Mouse (Mus musculus) kidney, embryonic 14.5 days (tissue): ENCODE results near the gene Atp5c1. TPM values are rescaled to one million over a fixed set of nuclear protein-coding genes. Genes with fewer than 3 reads are reported as not detected.

Experiments
- polyA plus RNA-seq: library from polyadenylated mRNA; unstranded; fragments of >200 nt; fragmentation: Nextera tagmentation; extraction: Ambion mirVana; gene quantifications from 2 replicates; pipeline ENCODE4 v1.2.1, GENCODE M21; 2014

Gene Atp5c1
- polyA plus RNA-seq, 1 experiment from 2014 or later, result 703 TPM

Other genes starting within 250 kb of the Atp5c1 start
- 3.7 and 4.4 TPM in 2 replicates for gene 4930412O13Rik, start 199.3 kb downstream of the Atp5c1 start, polyA plus RNA-seq
- 5.0 and 6.4 TPM in 2 replicates for gene 9230102O04Rik, start 191.0 kb downstream of the Atp5c1 start, polyA plus RNA-seq
- gene Gata3, start 190.5 kb downstream of the Atp5c1 start, polyA plus RNA-seq, result 59.7 and 87.4 TPM in 2 replicates
- 13.0 and 18.5 TPM in 2 replicates for gene Taf3, start 31.9 kb downstream of the Atp5c1 start, polyA plus RNA-seq
- 29.9 and 37.9 TPM in 2 replicates for gene Kin, start 83 bp upstream of the Atp5c1 start, polyA plus RNA-seq
- 0.61 and 0.87 TPM in 2 replicates for gene Itih2, start 50.9 kb upstream of the Atp5c1 start, polyA plus RNA-seq
- gene Itih5, start 73.1 kb upstream of the Atp5c1 start, polyA plus RNA-seq, result 2.5 and 3.9 TPM in 2 replicates